Mouse (Mus musculus): ENCODE results near the gene Rpap1. TPM values are rescaled to one million over a fixed set of nuclear protein-coding genes. Genes with fewer than 3 reads are reported as not detected.

Rpap1 gene
- polyA plus RNA-seq, 2 experiments from 2014 or later, result 10.0 to 18.1 TPM

DNA sequence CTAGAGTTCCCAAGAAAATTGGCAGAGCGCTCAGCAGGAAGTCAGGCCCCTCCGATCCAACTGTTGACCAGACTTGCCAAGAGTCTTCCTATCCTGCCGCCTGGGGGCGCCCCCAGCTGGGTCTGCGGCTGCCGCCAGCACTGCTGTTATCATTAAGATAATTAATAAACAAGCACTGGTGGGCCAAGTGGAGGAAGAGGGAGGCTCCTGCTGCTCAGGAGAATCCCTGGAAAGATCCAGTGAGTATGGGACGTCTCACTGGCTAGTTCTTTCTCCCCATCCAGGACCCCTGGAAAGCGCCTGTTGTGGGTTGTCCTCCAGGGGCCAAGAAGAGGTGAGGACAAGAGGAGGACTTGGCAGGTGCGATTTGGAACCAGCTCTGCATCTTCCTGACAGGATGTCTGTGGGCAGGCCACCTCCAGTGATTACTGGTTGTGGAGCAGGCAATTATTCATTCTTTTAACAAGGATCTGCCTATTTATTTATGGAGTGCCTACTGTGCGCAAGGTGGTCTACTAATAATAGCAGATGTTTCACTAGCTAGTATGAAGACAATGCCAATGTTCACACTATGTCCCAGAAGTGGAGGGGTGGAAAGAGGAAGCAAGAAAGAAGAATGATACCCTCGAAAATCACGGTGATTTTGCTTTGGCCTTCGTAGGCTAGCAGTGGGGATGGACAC is 11.1 kb upstream of the Rpap1 start:
- ATAC-seq, result no peak

DNA sequence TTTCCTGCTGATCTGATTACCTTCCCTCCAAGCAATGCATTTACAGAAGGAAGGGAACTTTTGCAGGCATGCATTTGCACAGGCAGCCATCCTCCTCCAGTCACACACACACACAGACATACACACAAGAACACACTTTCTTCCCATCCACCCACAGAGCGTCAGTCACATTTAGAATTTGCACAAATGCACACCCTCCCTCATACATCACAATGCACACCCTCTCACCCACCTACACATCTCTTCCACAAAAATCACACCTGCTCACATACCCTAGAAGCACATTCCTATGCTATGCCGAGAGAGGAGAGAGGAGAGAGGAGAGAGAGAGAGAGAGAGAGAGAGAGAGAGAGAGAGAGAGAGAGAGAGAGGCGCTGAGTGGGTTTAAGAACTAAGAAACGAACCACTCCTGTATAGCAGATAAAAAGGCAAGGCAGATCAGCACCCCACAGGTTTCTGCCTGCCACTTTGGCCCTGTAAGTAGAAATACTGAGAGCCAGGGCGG is 10.0 kb upstream of the Rpap1 start, which contains the start of gene Tyro3:
Tyro3 (plus strand) TSS at position 455 of the 505 bp plus-strand sequence.
- no peak for ATAC-seq

DNA sequence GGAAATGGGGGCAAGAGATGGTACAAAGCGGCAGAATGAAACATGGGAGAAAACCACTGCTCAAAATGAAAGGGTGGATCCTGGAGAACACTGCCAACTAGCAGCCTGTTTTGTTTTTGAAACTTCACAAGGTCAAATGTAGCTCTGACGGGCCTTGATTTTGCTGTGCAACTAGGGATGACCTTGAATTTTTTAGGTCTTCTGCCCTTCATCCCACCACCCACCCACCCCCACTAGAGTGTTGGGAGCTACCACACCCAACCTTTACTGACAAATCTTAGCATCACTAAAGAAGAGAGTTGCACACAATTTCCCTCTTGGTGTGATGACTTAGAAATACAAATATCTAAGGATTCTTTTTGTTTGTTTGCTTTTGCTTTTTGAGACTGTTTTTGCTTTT is 2.7 kb upstream of the Rpap1 start:
- no peak for ATAC-seq

DNA sequence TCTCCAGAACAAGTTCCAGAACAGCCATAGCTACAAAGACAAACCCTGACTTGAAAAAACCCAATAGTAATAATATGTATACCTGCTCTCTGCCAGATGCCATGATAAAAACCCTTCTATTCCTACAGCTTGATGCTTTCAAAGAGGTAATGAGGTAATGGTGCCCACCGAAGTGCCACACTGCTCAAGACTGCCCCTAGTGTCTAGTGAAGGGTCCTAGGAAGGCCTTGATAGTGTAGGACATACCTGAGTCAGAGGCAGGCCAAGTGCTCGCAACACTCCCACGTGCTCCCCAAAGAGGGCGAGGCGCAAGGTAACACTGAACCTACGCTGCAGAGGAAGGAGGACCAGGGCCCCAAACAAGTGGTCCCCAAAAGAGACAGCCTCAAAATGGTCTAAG is 20.1 kb downstream of the Rpap1 start:
- no peak for ATAC-seq

DNA sequence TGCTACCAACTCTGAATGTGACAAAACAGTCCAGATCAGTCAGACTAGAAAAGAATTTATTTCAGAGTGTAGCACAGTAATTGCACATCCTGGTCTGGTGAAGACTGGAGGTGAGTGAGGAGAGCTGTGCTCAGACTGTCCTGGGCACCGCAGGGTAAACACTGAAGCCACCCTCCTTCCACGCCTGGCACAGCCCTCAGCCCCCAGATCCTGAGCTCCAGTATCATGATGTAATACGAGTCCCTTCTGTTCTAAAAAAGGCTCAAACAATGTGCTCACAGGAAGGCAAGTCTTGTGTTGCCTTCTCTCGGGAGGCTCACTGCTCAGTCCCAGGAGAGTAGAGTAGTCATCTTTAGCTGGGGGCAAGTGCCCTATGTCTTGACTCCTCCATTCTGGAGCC is 23.4 kb downstream of the Rpap1 start:
- ATAC-seq, result no peak

DNA sequence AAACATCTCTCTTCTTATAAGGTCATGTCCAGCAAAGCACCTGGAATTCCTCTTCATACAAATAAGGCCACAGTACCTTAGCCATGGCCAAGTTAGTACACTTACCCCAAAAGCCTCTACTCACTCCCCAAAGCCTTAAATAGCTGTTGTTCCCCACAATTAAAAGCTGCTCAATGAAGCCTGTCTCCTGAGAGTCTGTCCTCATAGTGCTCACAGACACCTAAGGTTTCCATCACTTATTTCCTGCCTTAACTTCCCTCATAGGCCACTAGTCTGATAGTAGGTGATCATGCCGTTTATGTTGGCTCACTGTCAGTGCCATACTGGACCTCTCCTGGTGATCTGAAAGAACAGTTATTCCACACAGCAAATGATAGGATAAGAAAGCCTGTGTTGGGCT is 25.1 kb downstream of the Rpap1 start:
- ATAC-seq, result no peak

DNA sequence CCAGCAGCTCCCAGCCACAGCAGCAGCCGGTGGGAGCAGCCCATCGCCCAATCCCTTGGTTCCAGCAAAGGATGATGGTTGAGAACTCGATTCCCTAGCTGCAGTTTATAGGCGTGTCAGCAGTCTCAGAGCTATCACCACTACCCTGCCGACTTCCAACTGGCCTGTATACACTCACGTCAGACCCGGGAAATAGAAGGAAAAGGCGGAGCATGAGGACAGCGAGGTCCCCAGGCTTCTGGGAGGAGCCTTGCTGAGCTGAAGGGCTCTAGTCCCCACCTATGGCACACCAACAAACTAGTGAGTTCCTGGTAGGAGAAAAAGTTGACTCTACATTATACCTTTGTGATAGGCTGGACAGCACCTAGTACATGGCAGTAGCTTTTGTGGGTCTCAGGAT is 27.1 kb downstream of the Rpap1 start, which contains the start of gene Ltk:
Ltk (minus strand) TSS at position 181 of the 400 bp plus-strand sequence.
- ATAC-seq, result no peak

DNA sequence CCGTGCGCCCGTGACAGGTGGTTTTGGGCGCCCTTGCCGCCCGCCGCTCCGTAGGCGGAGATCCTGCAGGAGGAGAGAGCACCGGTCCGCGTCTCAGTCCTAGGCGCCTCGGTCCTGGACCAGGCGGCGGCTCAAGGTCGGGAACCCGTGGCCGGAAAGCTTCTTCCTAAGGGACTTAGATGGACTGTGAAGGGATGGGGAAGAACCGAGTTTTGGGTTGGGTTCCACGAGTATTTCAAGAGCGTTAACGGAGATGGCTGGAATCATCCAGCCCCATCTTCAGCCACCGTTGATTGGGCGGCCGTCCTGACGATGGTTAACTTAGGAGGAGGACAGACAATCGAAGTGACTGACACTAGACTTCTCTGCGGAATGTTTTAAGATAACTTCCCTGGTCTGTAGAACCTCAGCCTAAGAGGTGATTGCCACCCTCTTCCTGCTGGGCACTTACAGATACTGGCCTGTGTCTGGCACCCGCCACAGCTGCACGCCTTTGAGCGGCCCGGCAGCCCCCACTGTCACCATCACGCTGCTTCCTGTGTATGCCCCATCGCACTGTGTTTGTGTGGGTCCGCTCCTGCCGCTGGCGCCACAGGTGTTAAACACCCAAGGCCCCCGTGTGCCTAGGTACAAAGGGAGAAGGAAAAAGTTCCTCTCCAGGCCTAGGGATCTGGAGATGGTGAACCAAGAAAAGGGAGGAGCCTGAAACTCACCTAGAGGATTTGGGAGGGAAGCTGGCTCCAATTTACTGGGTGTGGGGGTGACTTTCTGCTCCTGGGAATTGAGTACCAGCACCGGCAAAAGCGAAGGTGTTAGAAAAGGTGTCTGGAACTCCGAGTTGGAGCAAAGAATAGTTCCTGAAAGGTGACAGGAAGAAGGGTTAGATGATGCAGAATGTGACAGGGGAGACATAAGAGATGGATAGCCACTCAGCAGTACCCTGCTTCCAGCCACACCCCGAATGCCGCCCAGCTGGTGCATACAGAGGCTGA is 28.2 kb downstream of the Rpap1 start:
- no peak for ATAC-seq

DNA sequence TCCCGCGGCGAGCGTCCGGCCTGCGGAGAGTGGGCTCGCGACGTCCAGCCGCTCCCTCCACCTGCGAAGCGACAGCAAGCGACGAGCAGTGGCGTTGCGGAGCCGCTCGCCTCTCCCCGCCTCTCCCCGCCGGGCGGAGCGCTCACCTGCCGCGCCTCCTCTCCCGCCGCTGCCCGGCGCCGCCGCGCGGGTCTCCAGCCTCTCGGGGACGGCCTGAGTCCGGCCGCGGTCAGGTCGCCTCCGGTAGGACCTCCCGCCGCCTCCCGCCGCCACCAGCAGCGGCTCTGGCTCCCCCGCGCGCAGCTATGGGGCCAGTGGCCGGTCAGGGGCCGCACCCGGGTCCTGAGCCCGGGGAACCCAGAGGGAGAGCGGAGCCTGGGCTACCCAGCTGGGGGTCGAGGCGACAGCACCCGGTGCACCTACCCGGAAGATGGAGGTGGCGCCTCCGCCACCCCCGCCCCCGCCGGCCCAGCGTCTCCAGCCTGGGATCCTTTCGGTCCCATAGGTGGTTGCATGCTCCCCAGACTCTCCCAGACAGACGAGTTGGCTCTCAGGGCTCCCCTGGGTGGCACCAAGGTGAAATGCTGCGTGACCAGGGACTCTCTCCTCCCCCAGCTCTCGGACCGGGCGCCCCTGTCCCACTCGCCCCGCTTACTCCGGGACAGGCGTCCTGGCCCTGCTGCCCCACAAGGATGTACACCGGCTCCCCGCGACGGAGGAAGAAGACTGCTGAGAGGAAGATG is 29.1 kb downstream of the Rpap1 start:
- peak; percentile 28 for ATAC-seq

DNA sequence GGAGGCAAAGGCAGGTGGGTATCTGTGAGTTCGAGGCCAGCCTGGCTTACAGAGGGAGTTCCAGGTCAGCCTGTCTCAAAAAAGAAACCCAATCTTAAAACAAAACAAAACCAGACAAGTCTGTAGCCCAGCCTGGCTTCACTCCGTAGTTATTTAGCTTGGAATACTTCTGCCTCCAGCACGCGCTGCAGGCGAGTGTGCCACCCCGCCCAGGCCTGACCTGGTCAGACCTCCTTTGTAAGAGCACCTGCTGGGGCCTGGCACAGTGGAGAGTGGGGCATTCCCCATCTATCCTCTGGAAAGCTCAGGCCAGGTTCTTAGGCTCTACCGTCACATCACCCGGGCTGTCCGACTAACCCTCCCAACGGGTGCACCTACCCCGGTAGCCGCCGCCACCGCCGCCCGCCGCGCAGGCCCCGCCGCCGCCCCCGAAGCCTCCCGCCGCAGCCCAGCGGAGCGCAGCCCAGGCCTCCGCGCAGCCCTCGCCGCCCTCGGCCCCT is 29.7 kb downstream of the Rpap1 start:
- ATAC-seq, result no peak

DNA sequence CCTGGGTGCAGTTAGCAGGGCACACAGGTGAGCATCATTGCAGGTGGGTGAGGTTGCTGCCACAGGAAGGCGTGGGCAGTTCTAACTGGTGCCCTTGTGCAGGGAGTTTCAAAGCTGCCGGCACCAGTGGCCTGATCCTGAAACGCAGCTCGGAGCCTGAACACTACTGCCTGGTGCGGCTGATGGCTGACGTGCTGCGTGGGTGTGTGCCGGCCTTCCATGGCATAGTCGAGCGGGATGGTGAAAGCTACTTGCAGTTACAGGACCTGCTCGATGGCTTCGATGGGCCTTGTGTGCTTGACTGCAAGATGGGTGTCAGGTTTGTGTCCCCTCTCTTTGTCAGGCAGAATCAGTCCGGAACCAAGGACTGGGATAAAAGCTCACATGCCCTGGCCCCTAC is 38.1 kb downstream of the Rpap1 start:
- ATAC-seq, result no peak

DNA sequence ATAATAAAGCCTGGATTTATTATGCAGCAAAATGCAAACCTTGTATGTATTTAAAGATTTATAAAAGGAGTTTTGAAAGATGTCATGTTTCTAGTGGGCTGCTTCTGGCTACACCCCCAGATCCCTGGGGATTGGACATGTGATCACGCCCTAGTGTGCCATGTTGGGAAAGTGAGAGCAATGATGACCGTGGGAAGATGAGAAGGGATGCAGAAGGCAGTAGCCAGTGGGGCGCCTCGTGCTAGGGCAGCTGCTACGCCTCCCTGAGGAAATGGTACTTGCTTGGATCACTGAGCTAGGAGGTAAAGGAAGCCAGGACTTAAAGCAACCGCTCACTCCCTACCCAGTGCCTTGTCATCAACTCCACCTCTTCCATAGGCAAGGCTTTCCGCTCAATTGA is 39.8 kb downstream of the Rpap1 start:
- no peak for ATAC-seq

DNA sequence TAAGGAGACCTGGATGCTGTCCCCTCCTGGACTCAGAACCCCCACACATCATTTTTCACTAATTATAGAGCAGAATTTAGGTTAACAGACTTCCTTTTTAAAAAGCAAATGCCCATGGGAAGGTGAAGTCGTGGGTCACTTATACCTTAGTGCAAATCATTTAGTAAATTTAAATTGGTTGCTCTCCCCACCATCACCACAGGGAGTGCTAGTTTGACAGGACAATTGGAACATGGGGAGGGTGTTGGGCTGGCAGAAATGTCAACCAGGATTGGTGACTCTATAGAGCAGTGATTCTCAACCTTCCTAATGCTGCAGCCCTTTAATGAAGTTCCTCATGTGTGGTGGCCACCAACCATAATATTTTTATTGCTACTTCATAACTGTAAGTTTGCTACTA is 42.1 kb downstream of the Rpap1 start:
- no peak for ATAC-seq

DNA sequence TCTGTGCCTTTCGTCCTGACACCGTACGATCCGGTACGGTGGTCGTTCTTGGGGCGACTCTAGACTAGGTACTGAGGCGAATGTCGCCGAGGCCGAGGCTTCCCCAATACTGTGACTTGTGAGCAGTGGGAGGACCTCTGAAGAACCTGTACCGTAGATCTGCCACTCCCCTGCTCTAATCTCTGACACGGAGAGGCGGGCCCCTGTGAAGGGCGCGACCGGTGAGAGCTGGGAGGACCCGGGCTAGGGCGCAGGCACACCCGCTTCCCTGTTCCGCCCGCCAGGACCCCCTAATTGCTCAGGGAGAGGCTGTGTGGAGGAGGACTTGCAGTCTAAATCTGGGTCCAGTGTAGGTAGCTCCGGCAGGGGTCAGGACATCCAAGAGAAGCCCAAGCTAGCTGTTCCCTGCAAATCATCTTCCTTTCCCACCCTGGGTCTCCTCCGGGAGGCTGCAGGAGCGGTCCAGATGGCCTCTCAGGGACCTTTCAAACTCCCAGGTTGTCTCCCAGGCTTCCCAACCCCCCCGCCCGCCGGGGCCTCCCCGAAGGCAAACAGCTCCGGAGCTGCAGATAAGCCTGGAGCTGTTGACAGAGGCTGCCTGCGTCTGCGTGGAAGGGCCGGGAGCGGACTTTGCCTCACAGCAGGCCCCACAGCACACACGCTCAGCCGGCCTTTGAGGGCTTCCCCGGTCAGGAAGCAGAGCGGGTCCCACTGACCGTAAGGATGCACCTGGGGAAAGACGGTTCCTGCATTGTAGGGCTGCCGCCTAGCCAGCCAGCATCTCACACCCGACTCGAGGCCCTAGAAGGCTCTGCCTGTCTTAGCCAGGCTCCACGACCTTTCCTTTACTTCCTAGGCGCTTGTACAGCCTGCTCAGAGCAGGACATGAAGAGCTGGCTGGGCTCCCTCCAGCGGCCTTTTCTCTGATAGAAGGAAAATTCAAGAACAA is 42.9 kb downstream of the Rpap1 start:
- ATAC-seq, result no peak

DNA sequence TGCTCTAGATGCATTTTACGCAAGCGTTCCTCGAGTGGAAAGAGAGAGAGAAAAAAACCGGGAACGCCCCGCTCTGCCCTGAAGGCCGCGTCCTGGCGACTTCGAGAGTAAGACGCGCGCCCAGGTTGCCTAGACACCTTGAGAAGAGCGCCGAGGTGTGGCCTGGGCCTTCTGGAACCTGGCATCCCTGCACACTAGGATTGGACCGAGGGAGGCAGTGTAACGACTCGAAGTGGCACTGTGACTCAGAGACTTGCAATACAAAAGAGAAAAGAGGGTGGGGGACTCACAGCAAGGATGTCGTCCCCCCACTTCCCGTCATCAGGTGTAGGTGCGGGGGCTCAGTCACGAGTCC is 43.6 kb downstream of the Rpap1 start:
- no peak for ATAC-seq

DNA sequence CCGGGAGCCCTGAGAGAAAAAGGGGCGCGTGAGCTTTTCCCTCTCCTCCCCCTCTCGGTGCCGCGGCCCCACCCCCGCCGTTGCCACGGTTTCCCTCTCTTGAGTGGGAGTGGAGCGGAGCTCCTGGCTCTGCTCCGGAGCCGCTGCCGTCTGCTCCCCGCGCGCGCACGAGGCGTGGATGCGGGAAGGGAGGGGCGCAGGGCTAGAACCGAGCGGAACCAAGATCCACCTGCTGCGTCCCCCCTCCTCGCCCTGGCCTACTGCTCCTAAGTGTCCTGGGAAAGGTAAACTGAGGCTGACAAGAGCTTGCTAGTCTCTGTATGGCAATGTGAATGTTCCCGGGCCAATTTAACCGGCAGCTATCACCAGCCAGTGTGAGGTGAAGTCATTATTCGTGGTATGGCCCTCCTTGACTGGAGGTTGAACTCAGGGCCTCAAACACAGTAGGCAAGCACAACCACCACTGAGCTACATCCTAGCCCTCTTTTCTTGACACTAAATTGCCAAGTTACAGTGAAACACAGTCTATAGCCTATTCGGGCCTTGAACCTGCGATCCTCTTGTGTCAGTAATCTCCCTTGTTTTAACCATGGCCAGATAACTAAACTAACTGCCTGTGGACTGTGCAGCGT is 44.0 kb downstream of the Rpap1 start:
- no peak for ATAC-seq

DNA sequence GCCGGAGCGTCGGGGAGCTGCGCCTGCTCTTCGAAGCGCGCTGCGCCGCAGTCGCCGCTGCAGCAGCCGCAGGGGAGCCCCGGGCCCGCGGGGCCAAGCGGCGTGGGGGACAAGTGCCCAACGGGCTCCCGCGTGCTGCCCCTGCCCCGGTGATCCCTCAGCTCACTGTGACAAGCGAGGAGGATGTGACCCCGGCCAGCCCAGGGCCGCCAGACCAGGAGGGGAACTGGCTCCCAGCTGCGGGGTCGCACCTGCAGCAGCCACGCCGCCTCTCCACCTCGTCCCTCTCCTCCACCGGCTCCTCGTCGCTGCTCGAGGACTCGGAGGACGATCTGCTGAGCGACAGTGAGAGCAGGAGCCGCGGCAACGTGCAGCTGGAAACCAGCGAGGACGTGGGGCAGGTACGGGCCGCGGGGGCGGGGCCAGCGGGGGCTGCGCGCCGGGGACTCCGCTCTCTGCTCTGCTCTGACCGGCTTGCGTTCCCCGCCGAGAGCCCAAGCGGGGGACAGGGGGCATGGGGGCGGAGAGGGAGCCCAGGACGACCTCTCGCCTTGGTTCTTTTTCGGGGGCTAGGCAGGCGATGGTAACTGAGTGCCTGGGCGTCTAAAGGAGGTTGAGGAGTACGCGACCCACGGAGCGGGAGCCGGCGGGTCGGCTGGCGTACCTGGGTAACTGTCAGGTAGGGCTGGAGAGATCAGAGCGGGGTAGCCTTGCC is 44.7 kb downstream of the Rpap1 start:
- peak; percentile 53 for ATAC-seq

DNA sequence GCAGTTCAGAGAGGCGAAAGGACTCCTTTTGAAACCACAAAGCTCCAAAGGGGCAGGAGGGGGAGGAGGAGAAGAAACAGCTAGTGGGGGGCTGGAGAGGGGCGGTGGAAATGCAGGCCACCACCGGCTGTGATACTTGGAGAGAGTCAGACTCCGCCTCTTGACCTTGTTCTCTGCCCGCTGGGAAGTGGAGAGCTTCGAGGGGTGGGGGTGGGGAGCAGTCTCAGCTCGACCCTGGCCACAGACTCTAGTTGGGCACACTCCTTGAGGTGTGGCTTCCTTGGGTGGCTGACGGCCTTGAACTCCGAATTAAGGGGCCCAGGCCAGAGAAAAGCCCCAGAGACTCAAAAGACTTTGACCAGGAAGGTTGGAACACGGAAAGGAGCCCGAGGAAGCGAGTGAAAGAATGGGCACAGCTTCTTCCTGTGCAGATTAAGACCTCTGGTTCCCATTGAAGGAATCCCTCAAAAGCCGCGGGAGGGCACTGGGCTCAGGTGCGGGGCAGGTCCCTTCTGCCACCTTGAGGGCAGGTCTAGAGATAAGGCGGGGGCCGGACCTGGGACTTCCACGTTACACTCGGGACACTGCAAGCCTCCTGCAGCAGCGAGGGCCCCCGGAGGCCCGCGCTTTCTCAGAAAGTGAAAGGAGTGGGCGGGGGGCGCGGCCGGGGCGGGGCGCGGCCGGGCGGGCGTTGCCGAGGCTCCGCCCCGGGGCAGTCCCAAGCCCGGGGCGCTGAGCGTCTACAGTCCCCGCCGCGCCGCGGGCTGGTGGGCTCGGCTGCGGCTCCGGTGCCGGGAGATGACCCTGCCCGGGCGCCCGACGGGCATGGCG is 45.5 kb downstream of the Rpap1 start, which contains the start of gene Itpka:
Itpka (plus strand) TSS at position 757 of the 831 bp plus-strand sequence.
- peak; percentile 77 for ATAC-seq

DNA sequence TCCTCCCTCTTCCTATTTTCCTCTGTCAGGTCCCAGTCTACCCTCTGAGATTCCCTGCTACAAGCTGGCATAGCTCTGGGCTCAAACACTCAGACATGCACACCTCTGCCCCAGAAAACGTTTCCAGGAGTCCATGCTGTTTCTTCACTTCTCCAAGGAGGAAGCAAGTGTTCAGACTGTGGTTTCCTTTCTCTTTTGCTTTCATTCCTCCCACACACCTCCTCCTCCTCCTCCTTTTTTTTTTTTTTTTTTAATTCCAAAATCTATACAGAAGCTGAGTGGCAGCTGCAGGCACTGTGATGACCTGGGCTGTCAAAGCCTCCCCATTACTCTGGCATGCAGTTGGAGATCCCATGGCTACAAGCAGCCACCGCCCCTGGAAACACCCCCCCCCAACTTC is 46.8 kb downstream of the Rpap1 start:
- ATAC-seq, result no peak
